Mouse (Mus musculus) midbrain, embryonic 11.5 days (tissue): ENCODE results near the gene Tsc22d2. TPM values are rescaled to one million over a fixed set of nuclear protein-coding genes. Genes with fewer than 3 reads are reported as not detected.

Experiments
- ATAC-seq: fragments of 200-750 bp; cut with Nextera tagmentation; 2 replicates; pipeline ENCODE4 v1.8.0; 2017; ENCODE audit warnings: moderate TSS enrichment, moderate library complexity; ENCODE audit not compliant: low FRiP score
- DNase-seq: peaks from one replicate; pipeline ENCODE4 v3.0.0; 2015; ENCODE audit warnings: low spot score; ENCODE audit errors: missing footprints
- H3K27ac ChIP-seq: fragments of 300-500 bp; sonication (generic); 2 replicates; pipeline ENCODE4 v1.5.1; 2014; ENCODE audit warnings: low read depth, low read length
- H3K27me3 ChIP-seq: fragments of 300-500 bp; sonication (generic); 2 replicates; pipeline ENCODE4 v1.6.1; 2014; ENCODE audit warnings: mild to moderate bottlenecking, low read length, moderate library complexity, mixed read lengths; ENCODE audit not compliant: control insufficient read depth, insufficient read depth
- H3K36me3 ChIP-seq: fragments of 300-500 bp; sonication (generic); 2 replicates; pipeline ENCODE4 v1.6.1; 2014; ENCODE audit warnings: mild to moderate bottlenecking, low read length, moderate library complexity, mixed read lengths; ENCODE audit not compliant: control insufficient read depth, insufficient read depth
- H3K4me1 ChIP-seq: fragments of 300-500 bp; sonication (generic); 2 replicates; pipeline ENCODE4 v1.6.1; 2014; ENCODE audit warnings: low read length; ENCODE audit not compliant: control insufficient read depth, insufficient read depth
- H3K4me2 ChIP-seq: fragments of 300-500 bp; sonication (generic); 2 replicates; pipeline ENCODE4 v1.6.1; 2014; ENCODE audit warnings: mild to moderate bottlenecking, moderate library complexity
- H3K4me3 ChIP-seq: fragments of 300-500 bp; sonication (generic); 2 replicates; pipeline ENCODE4 v1.5.1; 2014; ENCODE audit warnings: low read depth, low read length
- H3K9ac ChIP-seq: fragments of 300-500 bp; sonication (generic); 2 replicates; pipeline ENCODE4 v1.6.1; 2014; ENCODE audit warnings: low read length
- H3K9me3 ChIP-seq: fragments of 300-500 bp; sonication (generic); 2 replicates; pipeline ENCODE4 v1.6.1; 2016; ENCODE audit warnings: low read length; ENCODE audit not compliant: control insufficient read depth
- WGBS: fragments of 180-500 bp; shearing (Covaris S2); extraction: QIAGEN DNeasy Blood & Tissue Kit; methylation state at CpG from one replicate; pipeline ENCODE4 v1.1.7; 2014; 5-methylcytosine and 5-hydroxymethylcytosine counted together
- polyA plus RNA-seq: library from polyadenylated mRNA; unstranded; fragments of >200 nt; fragmentation: Nextera tagmentation; extraction: Ambion mirVana; gene quantifications from 2 replicates; pipeline ENCODE4 v1.2.1, GENCODE M21; 2014

Gene Tsc22d2
- polyA plus RNA-seq, 1 experiment from 2014 or later = 11.6 TPM

DNA sequence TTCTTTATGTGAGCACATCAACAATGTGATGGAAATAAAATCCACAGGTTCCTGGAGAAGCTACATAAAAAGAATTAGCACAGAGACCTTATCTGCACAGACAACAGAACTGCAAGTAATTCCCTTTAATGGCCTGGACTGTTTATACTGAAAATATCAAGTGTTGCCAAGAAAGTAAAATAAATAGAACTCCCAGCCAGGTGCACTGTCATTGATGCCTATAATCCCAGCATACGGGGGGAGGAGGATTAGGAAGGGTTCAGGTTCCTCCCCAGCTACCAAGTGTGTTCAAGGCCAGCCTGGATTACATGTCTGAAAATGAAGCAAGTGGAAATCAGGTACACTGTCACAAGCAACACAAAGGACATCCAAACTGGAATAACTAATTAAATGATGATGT, 29.5 kb upstream of the Tsc22d2 start:
- Histone ChIP-seq H3K9ac (no peak overlapping the region), H3K27me3 (no peaks in the 10 kb centered on the region), H3K4me3 (no peak overlapping the region), H3K27ac (no peak overlapping the region), H3K4me2 (no peak overlapping the region), H3K36me3 (no peaks in the 10 kb centered on the region), H3K9me3 (no peaks in the 10 kb centered on the region), H3K4me1 (no peaks in the 10 kb centered on the region)
- WGBS = 38% methylated on average over 1 of the region's 1 CpGs
- DNase-seq (no peak), ATAC-seq (no peak)

- DNase-seq (no peak), ATAC-seq (no peak)
- Histone ChIP-seq H3K27ac (no peak overlapping the region), H3K36me3 (no peaks in the 10 kb centered on the region), H3K4me1 (no peaks in the 10 kb centered on the region; the same call in 1 of the 2 replicates), H3K9me3 (no peaks in the 10 kb centered on the region), H3K4me2 (no peak overlapping the region), H3K4me3 (no peak overlapping the region), H3K9ac (no peak overlapping the region), H3K27me3 (no peaks in the 10 kb centered on the region)
- 87% methylated on average over 4 of the region's 4 CpGs for WGBS
Measured at GRCm38 (mm10) chr3:58388731-58389130, 25.8 kb upstream of the Tsc22d2 start.

DNA sequence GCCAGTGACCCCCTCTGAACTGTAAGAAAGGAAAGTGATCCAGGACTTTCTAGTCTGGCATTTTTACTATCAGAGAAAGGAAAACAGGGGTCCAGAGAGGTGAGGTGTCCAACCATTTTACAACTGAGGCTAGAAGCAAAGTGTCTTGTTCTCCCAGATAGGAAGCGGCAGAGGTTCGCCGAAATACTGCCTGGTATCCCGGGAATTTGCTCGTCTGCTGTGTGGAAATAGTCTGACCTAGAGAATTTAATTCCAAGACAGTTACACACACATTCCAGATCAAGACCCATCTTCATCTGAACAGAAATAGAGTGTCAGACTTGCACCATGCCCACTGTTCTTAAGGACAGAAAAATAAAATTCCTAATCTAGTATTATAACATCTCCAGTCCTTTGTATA, 16.0 kb upstream of the Tsc22d2 start:
- WGBS = 81% methylated on average over 5 of the region's 5 CpGs

DNA sequence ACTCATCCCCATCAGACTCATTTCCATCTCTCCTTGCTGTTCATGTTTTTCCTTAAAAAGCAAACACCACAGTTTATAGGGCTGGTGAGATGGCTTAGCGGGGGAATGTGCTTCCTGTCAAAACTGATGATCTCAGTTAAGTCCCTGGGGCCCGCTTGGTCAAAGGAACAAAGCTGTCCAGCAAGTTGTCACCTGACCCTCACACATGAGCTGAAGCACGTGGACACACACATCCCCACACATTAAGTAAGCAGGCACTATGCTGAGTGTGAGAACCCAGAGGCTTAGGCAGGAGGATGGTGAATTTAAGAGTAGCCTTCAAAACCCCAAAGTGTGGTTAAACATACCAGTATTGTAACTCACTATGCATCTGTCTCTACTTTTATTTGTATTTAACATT, 14.6 kb upstream of the Tsc22d2 start:
- Histone ChIP-seq H3K9me3 (no peaks in the 10 kb centered on the region), H3K4me2 (no peak overlapping the region)

More for the DNA sequence above, 16.0 kb upstream of the Tsc22d2 start:
- Histone ChIP-seq H3K9ac (no peak overlapping the region), H3K36me3 (no peaks in the 10 kb centered on the region), H3K9me3 (no peaks in the 10 kb centered on the region), H3K27me3 (no peaks in the 10 kb centered on the region), H3K4me2 (no peak overlapping the region), H3K4me3 (no peak overlapping the region), H3K4me1 (no peaks in the 10 kb centered on the region; the same call in 1 of the 2 replicates), H3K27ac (no peak overlapping the region)
- DNase-seq (no peak), ATAC-seq (no peak)

GRCm38 (mm10) chr3:58411669-58412068, 2.8 kb upstream of the Tsc22d2 start:
- Histone ChIP-seq H3K36me3 (no peaks in the 10 kb centered on the region), H3K4me2 (no peak overlapping the region), H3K9me3 (no peaks in the 10 kb centered on the region), H3K4me3 (no peak overlapping the region), H3K27ac (no peak overlapping the region), H3K27me3 (no peaks in the 10 kb centered on the region), H3K9ac (no peak overlapping the region), H3K4me1 (no peaks in the 10 kb centered on the region)
- ATAC-seq (no peak), DNase-seq (peak; percentile 45)

More for the DNA sequence above, 14.6 kb upstream of the Tsc22d2 start:
- no peak for ATAC-seq
- 68% methylated on average over 3 of the region's 3 CpGs for WGBS
- H3K27me3 ChIP-seq = no peaks in the 10 kb centered on the region
- no peak overlapping the region for H3K27ac ChIP-seq
- no peak for DNase-seq
- H3K9ac ChIP-seq = no peak overlapping the region
- H3K4me3 ChIP-seq = no peak overlapping the region
- H3K36me3 ChIP-seq = no peaks in the 10 kb centered on the region
- no peaks in the 10 kb centered on the region for H3K4me1 ChIP-seq

- no peaks in the 10 kb centered on the region for H3K36me3 ChIP-seq
- H3K4me3 ChIP-seq = peak overlapping the region; percentile 96
- H3K9ac ChIP-seq = peak overlapping the region; percentile 70
- no peaks in the 10 kb centered on the region for H3K9me3 ChIP-seq
- H3K27ac ChIP-seq = no peak overlapping the region
- ATAC-seq (no peak), DNase-seq (no peak)
- H3K4me2 ChIP-seq = peak overlapping the region; percentile 95
- WGBS = 50% methylated on average over 5 of the region's 5 CpGs
- H3K4me1 ChIP-seq = peaks cover 5% of the 10 kb centered on the region
- H3K27me3 ChIP-seq = no peaks in the 10 kb centered on the region
Measured at GRCm38 (mm10) chr3:58413671-58414070, 844 bp upstream of the Tsc22d2 start.

DNA sequence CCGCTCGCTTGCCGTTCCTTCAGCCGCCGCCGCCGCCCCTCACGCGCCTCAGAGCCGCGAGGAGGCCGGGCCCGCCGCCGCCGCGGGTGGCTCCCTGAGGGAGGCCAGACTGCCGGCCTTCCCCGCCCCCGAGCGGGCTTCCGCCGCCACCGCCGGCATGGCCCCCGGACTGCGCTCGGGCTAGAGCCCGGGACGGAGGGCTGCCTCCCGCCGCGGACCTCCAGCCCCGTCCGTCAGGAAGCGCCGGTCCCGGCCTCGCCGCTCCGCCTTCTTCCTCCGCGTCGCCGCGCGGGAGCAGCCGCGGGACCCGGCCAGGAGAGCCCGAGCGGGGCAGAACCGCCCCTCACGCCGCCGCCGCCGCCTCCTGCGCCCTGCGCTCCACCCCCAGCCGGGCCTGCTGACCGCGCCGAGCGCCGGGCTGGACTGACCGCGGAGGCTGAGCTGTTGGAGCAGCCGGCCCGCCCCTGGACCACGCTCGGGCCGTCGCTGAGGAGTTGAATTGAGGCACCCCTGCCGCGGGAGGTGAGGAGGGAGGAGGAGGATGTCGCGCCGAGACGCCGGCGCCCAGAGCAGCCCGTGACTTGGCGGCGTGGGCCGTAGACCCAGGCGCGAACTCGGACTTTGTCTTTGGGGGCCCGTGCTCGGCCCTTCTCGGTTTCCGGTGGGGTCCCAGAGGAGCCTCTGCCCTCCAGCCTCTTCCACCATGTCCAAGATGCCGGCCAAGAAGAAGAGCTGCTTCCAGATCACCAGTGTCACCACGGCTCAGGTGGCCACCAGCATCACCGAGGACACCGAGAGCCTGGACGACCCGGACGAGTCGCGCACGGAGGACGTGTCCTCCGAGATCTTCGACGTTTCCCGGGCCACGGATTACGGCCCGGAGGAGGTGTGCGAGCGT, 720 bp downstream of the Tsc22d2 start:
- Histone ChIP-seq H3K4me2 (peak overlapping the region; percentile 95), H3K9ac (peak overlapping the region; percentile 70), H3K4me3 (peak overlapping the region; percentile 96), H3K4me1 (peaks cover 12% of the 10 kb centered on the region), H3K36me3 (no peaks in the 10 kb centered on the region), H3K27me3 (no peaks in the 10 kb centered on the region), H3K9me3 (no peaks in the 10 kb centered on the region), H3K27ac (peak overlapping the region; percentile 96)
- peak; percentile 65 for ATAC-seq
- DNase-seq = peak; percentile 91
- under 1% methylated on average over 85 of the region's 113 CpGs for WGBS

GRCm38 (mm10) chr3:58415884-58416725, 1.6 kb downstream of the Tsc22d2 start:
- Histone ChIP-seq H3K4me2 (peak overlapping the region; percentile 95), H3K27me3 (no peaks in the 10 kb centered on the region), H3K36me3 (no peaks in the 10 kb centered on the region), H3K27ac (peak overlapping the region; percentile 96), H3K4me1 (peaks cover 14% of the 10 kb centered on the region), H3K9ac (peak overlapping the region; percentile 70), H3K9me3 (no peaks in the 10 kb centered on the region), H3K4me3 (peak overlapping the region; percentile 96)
- DNase-seq (peak; percentile 98), ATAC-seq (peak; percentile 80)
- under 1% methylated on average over 82 of the region's 85 CpGs for WGBS
